Mouse (Mus musculus): ENCODE results near the gene Iqcf1. TPM values are rescaled to one million over a fixed set of nuclear protein-coding genes. Genes with fewer than 3 reads are reported as not detected.
A peak's percentile ranks its signal among the peaks of the same experiment; 100 is the strongest.

The Iqcf1 gene
- total RNA-seq, 2 experiments from 2014 or later: not detected

GRCm38 (mm10) chr9:106464751-106465541 is 34.8 kb upstream of the Iqcf1 start:
- peak; percentile 52 to 68 for DNase-seq
- intact Hi-C loops (cut with DNase I): no loop called here

DNA sequence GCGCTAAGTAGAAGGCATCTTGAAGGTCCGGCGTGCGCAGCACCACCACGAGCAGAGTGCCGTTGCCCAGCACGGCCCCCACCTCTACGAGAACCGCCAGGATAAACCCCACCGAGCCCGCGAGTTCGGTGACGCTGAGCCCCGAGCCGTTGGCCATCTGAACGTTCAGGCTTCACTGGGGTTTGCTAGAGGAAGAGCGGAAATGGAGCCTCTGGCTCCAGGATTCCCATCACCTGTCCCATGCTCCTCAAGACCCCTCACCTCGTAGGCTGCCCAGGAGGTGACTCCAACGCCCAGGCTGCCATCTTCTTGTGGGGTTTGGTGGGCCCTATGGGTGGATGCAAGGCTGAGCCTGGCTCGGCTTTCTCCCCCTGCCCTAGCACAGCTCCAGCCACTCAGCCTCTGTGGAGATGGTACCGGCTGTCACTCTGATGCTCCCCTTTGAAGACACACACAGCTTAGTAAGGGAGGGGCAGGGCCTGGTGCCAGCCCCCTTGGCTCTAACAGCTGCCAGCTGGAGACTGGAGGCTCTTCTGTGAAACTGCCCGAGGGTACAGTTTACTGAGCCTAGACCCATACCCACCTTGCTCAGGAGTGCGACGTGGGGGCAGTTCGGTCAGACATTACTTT is 34.1 kb upstream of the Iqcf1 start, which contains the start of gene Gpr62:
TSS of gene Gpr62 (minus strand) at position 368 of the 630 bp plus-strand sequence.
- intact Hi-C loops (cut with DNase I): no loop called here
- DNase-seq: no peak

DNA sequence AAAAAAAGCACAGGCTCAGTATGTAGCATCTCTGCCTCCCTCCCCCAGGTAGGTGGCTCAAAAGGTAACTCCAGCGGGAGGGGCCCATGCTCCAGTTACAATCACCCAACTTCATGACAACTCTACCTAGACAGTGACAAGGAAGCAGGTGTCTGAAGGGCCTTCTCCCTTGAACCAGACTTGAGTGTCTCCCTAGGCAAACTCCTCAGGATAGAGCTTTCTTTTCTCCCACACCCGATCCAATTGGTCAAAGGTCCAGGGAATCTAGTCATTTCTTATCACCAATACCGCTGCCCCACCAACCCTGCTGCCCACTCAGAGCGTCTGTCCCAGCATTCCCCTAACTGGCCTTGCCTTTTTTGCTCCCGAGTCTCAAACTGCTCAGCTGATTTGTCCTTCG is 33.0 kb upstream of the Iqcf1 start:
- intact Hi-C loops (cut with DNase I): no loop called here
- no peak for DNase-seq

GRCm38 (mm10) chr9:106467746-106468145 is 32.0 kb upstream of the Iqcf1 start:
- no peak for DNase-seq
- intact Hi-C loops (cut with DNase I): no loop called here

- intact Hi-C loops (cut with DNase I): no loop called here
These were observed 30.4 kb upstream of the Iqcf1 start for GRCm38 (mm10) chr9:106469317-106469716.

GRCm38 (mm10) chr9:106469776-106470175 is 30.0 kb upstream of the Iqcf1 start:
- no peak for DNase-seq
- intact Hi-C loops (cut with DNase I): no loop called here

More at GRCm38 (mm10) chr9:106469317-106469716, 30.4 kb upstream of the Iqcf1 start:
- no peak for DNase-seq

DNA sequence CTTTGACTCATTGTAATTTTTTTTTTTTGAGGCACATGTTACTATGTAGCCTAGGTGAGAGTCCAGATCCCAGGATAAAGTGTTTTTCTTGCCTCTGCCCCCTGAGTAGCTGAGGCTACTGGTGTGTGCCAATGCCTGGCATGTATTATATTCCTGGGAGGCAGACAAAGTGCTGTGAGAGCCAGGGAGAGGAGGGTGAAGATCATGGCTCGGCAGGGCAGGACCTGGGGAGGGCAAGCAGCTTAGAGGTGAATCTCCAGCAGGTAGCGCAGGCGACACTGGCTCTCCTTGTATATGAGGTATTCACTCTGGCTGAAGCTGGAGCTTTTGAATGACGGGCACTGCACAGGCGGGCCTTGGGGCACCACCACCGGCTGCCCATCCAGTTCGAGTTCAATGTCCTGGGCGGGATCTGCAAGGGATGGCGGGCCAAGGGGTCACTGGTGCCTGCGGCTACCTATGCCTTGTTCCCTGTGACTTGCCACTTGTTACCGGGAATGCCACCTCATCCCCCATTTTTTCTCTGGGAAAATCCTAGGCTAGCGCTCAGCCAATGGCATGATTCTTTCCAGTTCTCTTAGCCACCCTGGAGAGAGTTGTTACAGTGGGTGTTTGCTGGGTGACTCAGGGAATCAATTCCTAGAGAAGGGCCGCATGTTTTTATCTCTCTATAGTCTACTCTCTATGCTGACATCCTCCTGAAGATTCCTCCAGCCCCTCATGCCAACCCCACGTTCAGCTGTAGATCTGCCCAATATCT is 28.6 kb upstream of the Iqcf1 start:
- no peak for DNase-seq
- intact Hi-C loops (cut with DNase I): no loop called here

DNA sequence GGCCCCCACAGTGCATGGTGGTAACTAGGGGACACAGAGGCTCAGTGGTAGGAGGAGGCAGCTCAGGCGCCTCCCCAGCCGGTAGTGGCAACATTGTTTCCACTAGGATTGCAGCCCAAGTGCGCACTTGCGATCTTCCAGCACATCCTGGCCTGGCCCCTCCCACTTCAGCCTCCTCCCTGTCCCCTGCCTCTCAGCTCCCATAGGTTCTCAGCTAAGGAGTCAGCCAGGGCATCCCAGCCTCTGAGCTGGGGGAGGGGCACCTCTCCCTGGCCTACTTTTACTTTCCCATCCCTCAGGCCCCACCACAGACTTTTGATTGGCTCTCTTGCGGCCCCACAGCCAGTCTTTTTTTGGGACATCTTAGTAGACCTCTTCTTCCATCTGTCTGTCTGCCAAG is 27.9 kb upstream of the Iqcf1 start:
- intact Hi-C loops (cut with DNase I): loop anchor here (1.0 kb wide), 1 partner anchor 24 kb away; no protein-coding TSS in a partner anchor
- peak; percentile 59 to 67 for DNase-seq

DNA sequence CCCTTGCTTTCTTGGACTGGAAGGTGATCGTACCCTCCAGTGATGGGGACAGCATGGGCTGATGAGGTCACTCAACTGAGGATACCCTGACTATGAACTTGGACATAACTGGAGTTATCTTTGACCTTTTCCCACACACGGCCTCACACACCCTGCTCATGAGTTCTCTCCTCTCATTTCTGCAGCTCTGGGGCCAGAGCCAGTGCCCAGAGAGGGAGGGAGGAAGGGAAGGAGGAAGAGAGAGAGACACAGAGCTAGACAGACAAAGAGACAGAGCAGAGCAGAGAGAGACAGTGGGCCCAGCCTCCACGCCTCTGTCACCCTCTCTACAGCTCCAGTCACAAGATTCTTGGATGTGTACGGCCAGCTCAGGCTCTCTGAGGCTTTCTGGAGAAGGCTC is 27.4 kb upstream of the Iqcf1 start:
- intact Hi-C loops (cut with DNase I): loop anchor here (1.0 kb wide), 1 partner anchor 24 kb away; no protein-coding TSS in a partner anchor
- no peak for DNase-seq

GRCm38 (mm10) chr9:106473081-106473752 is 26.6 kb upstream of the Iqcf1 start:
- peak in 1 of 2 experiments; percentile 3 for DNase-seq
- intact Hi-C loops (cut with DNase I): no loop called here

- DNase-seq: peak in 1 of 2 experiments; percentile 6
- intact Hi-C loops (cut with DNase I): loop anchor here (2.0 kb wide), 1 partner anchor 45 kb away; the partner anchor contains the start of gene Rpl29
These were observed 26.0 kb upstream of the Iqcf1 start for GRCm38 (mm10) chr9:106473753-106474105.

- intact Hi-C loops (cut with DNase I): loop anchor here (2.0 kb wide), 1 partner anchor 46 kb away; the partner anchor contains the start of gene Rpl29
- peak; percentile 72 to 77 for DNase-seq
These were observed 25.3 kb upstream of the Iqcf1 start for GRCm38 (mm10) chr9:106474456-106474855.

DNA sequence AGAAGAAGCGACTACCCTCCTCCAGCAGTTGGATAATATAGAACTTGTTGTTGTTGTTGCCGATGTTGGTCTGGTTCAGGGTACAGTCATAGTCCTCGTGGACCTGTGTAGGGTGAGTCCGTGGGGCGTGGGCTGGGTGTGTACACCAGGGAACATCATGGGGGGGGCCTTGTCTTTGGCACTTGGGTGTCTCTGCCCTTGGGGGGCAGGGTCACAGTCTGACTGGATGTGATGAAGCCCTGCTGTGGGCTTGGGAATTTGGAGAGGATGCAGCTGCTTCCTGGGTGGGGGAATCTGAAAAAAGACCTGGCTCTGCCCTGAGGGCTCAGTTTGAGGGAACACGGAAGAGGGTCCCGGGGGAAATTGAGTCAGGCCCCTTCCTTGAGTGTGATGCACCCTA is 24.7 kb upstream of the Iqcf1 start:
- DNase-seq: peak in 1 of 2 experiments; percentile 49
- intact Hi-C loops (cut with DNase I): loop anchor here (2.0 to 5.0 kb wide), 4 partner anchors 46 to 318 kb away; partner anchors contain the start of genes Glyctk and Rpl29

GRCm38 (mm10) chr9:106475663-106476001 is 24.1 kb upstream of the Iqcf1 start, which contains the start of gene Rrp9:
Gene Rrp9 (plus strand): TSS chr9:106475963.
- no peak for DNase-seq
- intact Hi-C loops (cut with DNase I): loop anchor here (1.0 to 5.0 kb wide), 7 partner anchors 27 to 318 kb away; partner anchors contain the start of genes Glyctk and Rpl29

- intact Hi-C loops (cut with DNase I): loop anchor here (1.0 to 5.0 kb wide), 6 partner anchors 28 to 319 kb away; partner anchors contain the start of gene Glyctk
- peak; percentile 69 to 80 for DNase-seq
These were observed 23.5 kb upstream of the Iqcf1 start for GRCm38 (mm10) chr9:106476002-106476923.

DNA sequence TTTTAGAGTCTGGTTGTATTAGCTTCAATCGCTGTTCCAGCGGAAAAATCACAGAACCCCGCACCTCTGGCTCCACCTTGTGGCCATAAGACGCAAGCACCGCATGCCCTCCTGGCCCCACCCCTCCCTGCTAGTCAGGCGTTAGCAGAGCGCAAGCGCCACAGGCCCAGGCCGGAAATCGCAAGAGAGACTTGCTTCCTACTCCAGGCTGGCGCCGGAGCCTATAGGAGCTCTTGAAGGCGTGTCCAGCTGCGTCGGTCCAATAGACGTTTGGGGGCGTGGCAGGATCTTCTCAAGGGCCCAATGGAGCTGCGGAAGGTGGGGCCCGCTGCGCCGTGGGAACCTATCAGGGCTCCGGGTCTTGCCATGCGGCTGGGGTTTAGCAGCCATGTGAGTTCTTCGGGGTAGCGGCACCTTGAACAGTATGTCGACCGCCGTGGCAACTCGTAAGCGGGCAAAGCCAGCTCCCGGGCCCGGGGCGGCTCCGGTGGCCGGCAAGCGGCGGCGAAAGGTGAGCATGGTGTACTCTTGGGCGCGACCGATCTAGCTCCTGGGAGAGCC is 22.8 kb upstream of the Iqcf1 start, which contains the start of gene Parp3:
TSS of gene Parp3 (minus strand) at position 26 of the 561 bp plus-strand sequence.
- intact Hi-C loops (cut with DNase I): loop anchor here (1.0 to 5.0 kb wide), 6 partner anchors 29 to 320 kb away; partner anchors contain the start of gene Glyctk
- peak; percentile 96 to 99 for DNase-seq

GRCm38 (mm10) chr9:106477649-106478048 is 22.1 kb upstream of the Iqcf1 start:
- intact Hi-C loops (cut with DNase I): loop anchor here (2.0 to 5.0 kb wide), 6 partner anchors 105 to 320 kb away; partner anchors contain the start of gene Glyctk
- no peak for DNase-seq

- no peak for DNase-seq
- intact Hi-C loops (cut with DNase I): loop anchor here (2.0 to 5.0 kb wide), 4 partner anchors 106 to 321 kb away; partner anchors contain the start of gene Glyctk
These were observed 21.7 kb upstream of the Iqcf1 start for GRCm38 (mm10) chr9:106478101-106478500.
